Mouse (Mus musculus): ENCODE measurements around the gene Gm15737. TPM values are rescaled to one million over a fixed set of nuclear protein-coding genes. Genes with fewer than 3 reads are reported as not detected.

Gene Gm15737
- polyA plus RNA-seq, 1 experiment from 2014 or later: 0.03 TPM

DNA sequence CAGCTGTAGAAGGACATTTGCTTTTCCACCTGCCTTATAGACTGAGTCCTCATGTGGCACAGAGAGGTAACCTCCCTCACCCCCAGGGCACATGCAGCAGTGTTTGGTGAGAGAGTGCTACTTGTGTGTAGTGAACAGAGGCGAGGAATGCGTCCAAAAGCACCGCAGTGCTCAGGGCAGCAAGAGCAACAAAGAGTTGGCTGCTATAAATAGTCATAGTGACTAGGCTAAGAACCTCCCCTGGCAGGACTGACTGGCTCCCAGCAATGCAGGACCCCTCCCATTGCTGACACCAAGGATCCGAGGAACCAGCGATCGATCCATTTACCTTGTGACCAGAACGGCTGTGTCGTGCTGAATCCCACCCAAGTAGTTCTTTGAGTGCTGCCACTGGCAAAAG is 40.2 kb downstream of the Gm15737 start:
- ChIA-PET CTCF (interaction anchor here (0.7 to 1.1 kb wide), 3 partner anchors 11 to 84 kb away, joined by 3 to 4 read pairs (median 3); no protein-coding TSS in a partner anchor), POLR2A (no interaction called here)
- TF ChIP-seq CTCF (IDR thresholded peaks at IDR 0.05): no peak
- H3K27me3 ChIP-seq: no peaks in the 10 kb centered on the region
- ATAC-seq: no peak
- in situ Hi-C loops (cut with MboI; ENCODE audit: low pct_unique_long_range_greater_than_20kb): no loop called here
- no peak for DNase-seq (ENCODE audit: low read depth, low spot score)

DNA sequence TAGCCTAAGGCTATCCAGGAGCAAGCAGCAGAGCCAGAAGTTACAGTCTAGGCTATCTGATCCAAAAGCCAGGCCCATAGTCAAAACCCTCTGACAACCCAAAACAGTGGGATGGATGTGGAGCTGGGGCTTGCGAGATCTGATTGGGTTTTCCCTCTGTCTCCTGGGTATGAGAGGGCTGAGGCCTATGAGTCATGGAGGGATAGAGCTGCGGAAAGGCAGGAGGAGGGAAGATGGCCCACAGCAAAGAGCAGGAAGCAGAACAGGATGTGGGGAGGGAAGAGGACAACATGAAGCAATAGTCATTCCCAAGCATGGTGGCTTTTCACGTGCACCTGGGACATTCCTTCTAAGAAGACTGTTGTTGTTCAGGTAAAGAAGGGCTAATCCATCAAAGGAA is 41.5 kb downstream of the Gm15737 start:
- no peak for TF ChIP-seq CTCF (IDR thresholded peaks at IDR 0.05)
- in situ Hi-C loops (cut with MboI; ENCODE audit: low pct_unique_long_range_greater_than_20kb): no loop called here
- no peaks in the 10 kb centered on the region for H3K27me3 ChIP-seq
- ATAC-seq (no peak), DNase-seq (ENCODE audit: low read depth, low spot score) (no peak)
- ChIA-PET POLR2A (no interaction called here), CTCF (interaction anchor here (1.8 kb wide), 1 partner anchor 14 kb away, joined by 5 read pairs; no protein-coding TSS in a partner anchor)

DNA sequence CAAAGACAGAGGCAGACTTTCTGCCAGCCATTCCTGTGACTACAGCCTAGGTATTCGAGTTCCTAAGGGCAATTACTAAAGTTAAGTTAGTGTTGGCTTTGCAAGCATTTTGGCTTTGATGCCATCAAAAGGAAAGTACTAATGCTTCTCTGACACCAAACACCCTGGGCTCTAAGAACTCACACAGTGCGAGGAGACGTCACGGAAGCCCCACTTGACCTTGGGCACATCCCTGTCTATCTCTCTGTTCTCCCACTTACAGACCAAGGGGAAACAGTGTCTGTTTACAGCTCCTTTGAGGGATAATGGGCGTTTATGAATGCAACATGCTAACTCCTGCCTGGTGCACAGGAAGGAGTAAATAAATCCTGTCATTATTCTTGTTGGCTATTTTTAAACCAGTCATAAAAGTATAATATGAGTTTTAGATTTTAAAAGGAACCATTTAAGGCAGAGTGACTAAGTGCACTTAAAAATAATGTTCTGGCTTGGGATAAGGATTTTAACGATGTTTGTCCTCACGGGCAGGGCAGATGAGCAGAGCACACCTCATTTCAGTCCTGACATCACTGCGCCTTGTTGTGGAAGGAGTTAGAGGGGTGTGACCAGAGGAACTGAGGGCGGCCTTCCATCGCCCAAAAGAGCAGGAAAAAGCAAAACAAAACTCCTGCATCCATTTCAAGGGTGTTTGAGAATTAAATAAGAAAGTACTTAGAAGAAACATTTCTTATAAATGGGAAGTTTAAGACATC is 52.0 kb downstream of the Gm15737 start:
- H3K27me3 ChIP-seq: no peaks in the 10 kb centered on the region
- POLR2A ChIA-PET: interaction anchor here (0.5 kb wide), 1 partner anchor 57 kb away, joined by 3 read pairs; no protein-coding TSS in a partner anchor
- ATAC-seq (no peak), DNase-seq (ENCODE audit: low read depth, low spot score) (no peak)
- in situ Hi-C loops (cut with MboI; ENCODE audit: low pct_unique_long_range_greater_than_20kb): no loop called here
- CTCF ChIA-PET: interaction anchor here (0.6 kb wide), 1 partner anchor 193 kb away, joined by 3 read pairs; no protein-coding TSS in a partner anchor
- TF ChIP-seq CTCF (IDR thresholded peaks at IDR 0.05): no peak

DNA sequence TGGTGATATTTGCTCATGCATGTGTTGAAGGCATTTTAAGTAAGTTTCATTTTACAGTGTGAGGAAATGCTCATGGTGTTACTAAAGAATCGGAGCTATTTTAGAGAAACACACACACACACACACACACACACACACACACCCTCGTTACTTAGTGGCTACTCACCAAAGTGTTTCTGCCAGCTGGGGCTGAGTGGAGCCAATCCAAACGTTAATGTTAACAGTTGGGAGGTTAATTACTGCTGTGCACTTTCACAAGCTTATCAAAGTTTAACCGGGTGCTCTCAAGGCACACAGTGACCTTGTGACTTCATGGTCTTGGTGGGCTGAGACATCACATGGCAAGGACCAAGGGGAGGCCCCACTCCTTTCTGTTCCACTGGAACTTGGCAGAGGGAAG is 52.7 kb downstream of the Gm15737 start:
- no peak for ATAC-seq
- in situ Hi-C loops (cut with MboI; ENCODE audit: low pct_unique_long_range_greater_than_20kb): no loop called here
- CTCF ChIA-PET: interaction anchor here (0.6 kb wide), 1 partner anchor 194 kb away, joined by 3 read pairs; no protein-coding TSS in a partner anchor
- TF ChIP-seq CTCF (IDR thresholded peaks at IDR 0.05): no peak
- DNase-seq (ENCODE audit: low read depth, low spot score): no peak
- no peaks in the 10 kb centered on the region for H3K27me3 ChIP-seq
- POLR2A ChIA-PET: interaction anchor here (0.5 kb wide), 1 partner anchor 57 kb away, joined by 3 read pairs; no protein-coding TSS in a partner anchor

DNA sequence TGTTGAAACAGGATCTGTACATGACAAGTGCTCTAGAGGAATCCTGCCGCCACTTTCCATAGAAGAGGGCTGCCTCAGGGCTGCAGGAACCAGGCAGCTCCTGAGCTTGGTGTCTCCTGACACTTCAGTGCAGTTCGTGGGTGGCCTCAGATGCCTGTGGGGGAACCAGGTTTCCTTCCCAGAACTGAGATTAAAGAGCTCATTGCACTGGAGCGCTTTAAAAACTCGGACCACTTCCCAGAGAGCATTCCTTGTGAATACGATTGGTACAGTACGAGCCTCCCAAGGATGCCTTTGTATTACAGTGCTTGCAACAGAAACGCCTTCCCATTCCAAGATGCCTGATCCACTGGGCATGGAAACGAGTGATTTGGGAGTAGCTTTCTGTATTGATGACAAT is 55.4 kb downstream of the Gm15737 start:
- ATAC-seq: no peak
- no peaks in the 10 kb centered on the region for H3K27me3 ChIP-seq
- ChIA-PET POLR2A (no interaction called here), CTCF (interaction anchor here (1.1 to 1.7 kb wide), 2 partner anchors 9 to 13 kb away, joined by 3 to 5 read pairs; no protein-coding TSS in a partner anchor)
- TF ChIP-seq CTCF (IDR thresholded peaks at IDR 0.05): no peak
- DNase-seq (ENCODE audit: low read depth, low spot score): no peak
- in situ Hi-C loops (cut with MboI; ENCODE audit: low pct_unique_long_range_greater_than_20kb): no loop called here

DNA sequence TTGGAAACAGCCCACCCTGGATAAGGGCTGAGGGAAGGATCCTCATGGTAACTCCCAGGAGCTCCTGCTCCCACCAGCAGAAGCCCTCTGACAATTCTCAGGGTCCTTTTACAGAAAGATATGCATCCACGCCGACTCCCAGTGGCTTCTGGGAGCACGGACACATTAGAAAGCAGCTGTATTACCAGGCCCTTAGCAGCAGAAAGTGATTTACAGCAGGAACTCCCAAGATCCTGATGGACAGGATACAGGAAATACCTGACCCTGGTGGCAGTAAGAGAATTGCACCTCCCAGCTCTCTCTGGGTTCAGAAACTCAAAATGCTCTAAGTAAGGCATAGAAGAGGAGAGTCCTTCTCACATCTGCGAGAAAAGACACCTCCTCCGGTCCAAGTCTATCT is 59.1 kb downstream of the Gm15737 start:
- DNase-seq (ENCODE audit: low read depth, low spot score) (no peak), ATAC-seq (no peak)
- TF ChIP-seq CTCF (IDR thresholded peaks at IDR 0.05): no peak
- no peaks in the 10 kb centered on the region for H3K27me3 ChIP-seq
- ChIA-PET POLR2A (no interaction called here), CTCF (no interaction called here)
- in situ Hi-C loops (cut with MboI; ENCODE audit: low pct_unique_long_range_greater_than_20kb): no loop called here

Other genes with a start within 250 kb of the Gm15737 start
- 18.1 TPM for gene Prickle2, start 163.2 kb upstream of the Gm15737 start, polyA plus RNA-seq (2021)
- gene A730049H05Rik, start 52.9 kb upstream of the Gm15737 start, polyA plus RNA-seq (2021): 0.59 TPM
- gene Adamts9, start 74.1 kb downstream of the Gm15737 start, polyA plus RNA-seq (2021): 17.9 TPM